Mouse (Mus musculus) kidney, embryonic 16.5 days (tissue): ENCODE measurements at regions not wholly inside any gene's neighbourhood (a gene's known extent, or its start where the extent isn't known, plus 50 kb on each side); places are given as distances from the start of the nearest gene placed in this dataset.

Experiments
- ATAC-seq: fragments of 200-750 bp; cut with Nextera tagmentation; 2 replicates; pipeline ENCODE4 v1.8.0; 2017; ENCODE audit warnings: moderate TSS enrichment; ENCODE audit not compliant: low FRiP score, low TSS enrichment
- H3K27ac ChIP-seq: fragments of 300-500 bp; sonication (generic); 2 replicates; pipeline ENCODE4 v1.5.1; 2014; ENCODE audit warnings: low read length
- H3K27me3 ChIP-seq: fragments of 300-500 bp; sonication (generic); 2 replicates; pipeline ENCODE4 v1.6.1; 2014; ENCODE audit warnings: low read length, control low read depth, mixed read lengths; ENCODE audit not compliant: insufficient read depth
- H3K36me3 ChIP-seq: fragments of 300-500 bp; sonication (generic); 2 replicates; pipeline ENCODE4 v1.6.1; 2014; ENCODE audit warnings: low read length, control low read depth, mixed read lengths; ENCODE audit not compliant: insufficient read depth
- H3K4me1 ChIP-seq: fragments of 300-500 bp; sonication (generic); 2 replicates; pipeline ENCODE4 v1.6.1; 2014; ENCODE audit warnings: low read length, control low read depth, mixed read lengths; ENCODE audit not compliant: insufficient read depth
- H3K4me2 ChIP-seq: fragments of 300-500 bp; sonication (generic); replicated peaks from 2 replicates; pipeline ENCODE4 v1.6.1; 2014; ENCODE audit warnings: low read depth, low read length
- H3K4me3 ChIP-seq: fragments of 300-500 bp; sonication (generic); 2 replicates; pipeline ENCODE4 v1.5.1; 2014; ENCODE audit warnings: mild to moderate bottlenecking, low read length
- H3K9ac ChIP-seq: fragments of 300-500 bp; sonication (generic); replicated peaks from 2 replicates; pipeline ENCODE4 v1.6.1; 2014; ENCODE audit warnings: low read length
- H3K9me3 ChIP-seq: fragments of 300-500 bp; sonication (generic); 2 replicates; pipeline ENCODE4 v1.6.1; 2016; ENCODE audit warnings: low read length, control low read depth
- WGBS: fragments of 180-500 bp; shearing (Covaris S2); extraction: QIAGEN DNeasy Blood & Tissue Kit; methylation state at CpG from one replicate; pipeline ENCODE4 v1.1.7; 2014; 5-methylcytosine and 5-hydroxymethylcytosine counted together

DNA sequence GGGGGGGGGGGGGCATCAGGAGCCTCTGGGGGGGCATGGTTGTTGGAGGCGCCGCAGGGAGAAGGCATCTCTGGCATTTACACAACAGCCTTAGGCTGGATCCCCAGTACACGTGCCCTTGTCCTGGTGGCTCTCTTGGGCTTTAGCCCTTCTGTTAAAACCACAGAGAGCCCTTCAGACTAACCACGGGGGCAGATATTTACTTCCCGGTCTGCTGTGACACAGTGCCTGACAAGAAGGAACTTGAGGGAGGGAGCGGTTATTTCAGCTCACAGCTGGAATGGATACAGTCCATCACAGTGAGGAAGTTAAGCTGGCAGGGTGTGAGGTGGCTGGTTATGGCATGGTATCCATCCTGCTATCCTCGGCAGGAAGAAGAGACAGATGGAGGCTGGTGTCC lies 71.0 kb upstream of the Gm11733 start:
- 18% methylated on average over 7 of the region's 7 CpGs for WGBS
- Histone ChIP-seq H3K4me3 (no peak overlapping the region), H3K27ac (no peak overlapping the region), H3K36me3 (no peaks in the 10 kb centered on the region), H3K9ac (no peak overlapping the region), H3K27me3 (peaks cover 62% of the 10 kb centered on the region), H3K9me3 (no peaks in the 10 kb centered on the region), H3K4me2 (no peak overlapping the region), H3K4me1 (peaks cover 18% of the 10 kb centered on the region)
- ATAC-seq: no peak

DNA sequence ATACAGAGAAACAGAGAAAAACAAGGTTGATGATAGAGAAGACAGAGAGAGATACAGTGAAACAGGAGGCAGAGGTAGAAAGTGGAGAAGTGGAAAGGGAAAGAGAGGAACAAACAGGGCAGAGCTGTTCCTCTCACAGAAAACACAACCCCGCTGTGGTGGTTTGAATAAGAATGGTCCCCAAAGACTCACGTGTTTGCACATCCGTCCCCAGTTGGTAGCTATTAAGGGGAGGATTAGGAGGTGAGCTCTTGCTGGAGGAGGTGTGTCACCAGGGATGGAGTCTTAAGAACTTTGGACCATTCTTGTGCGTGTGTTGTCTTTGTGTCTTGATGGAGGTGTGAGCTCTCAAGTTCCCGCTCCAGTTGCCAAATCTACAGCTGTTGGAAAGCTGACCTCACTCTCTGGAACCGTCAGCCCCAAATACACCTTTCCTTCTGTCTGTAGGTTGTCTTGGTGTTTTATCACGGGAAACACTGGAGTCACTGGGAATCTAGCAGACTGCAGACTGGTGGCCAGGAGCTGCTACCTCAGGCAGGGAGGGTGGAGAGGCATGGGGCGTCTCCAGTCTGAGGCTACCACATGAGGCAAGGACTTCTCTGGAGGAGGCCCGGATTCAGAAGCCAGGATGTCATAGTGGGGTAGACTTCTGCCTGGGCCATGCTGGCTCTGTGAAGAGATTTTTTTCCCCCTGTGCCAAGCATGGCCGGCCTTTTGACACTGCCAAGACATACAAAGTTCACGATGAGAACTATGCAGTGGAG lies 70.0 kb upstream of the Gm11733 start:
- Histone ChIP-seq H3K4me3 (no peak overlapping the region), H3K9ac (no peak overlapping the region), H3K4me1 (peaks cover 11% of the 10 kb centered on the region), H3K9me3 (no peaks in the 10 kb centered on the region), H3K27ac (no peak overlapping the region), H3K36me3 (no peaks in the 10 kb centered on the region), H3K4me2 (no peak overlapping the region), H3K27me3 (peaks cover 55% of the 10 kb centered on the region)
- ATAC-seq: no peak
- WGBS: 15% methylated on average over 11 of the region's 11 CpGs

DNA sequence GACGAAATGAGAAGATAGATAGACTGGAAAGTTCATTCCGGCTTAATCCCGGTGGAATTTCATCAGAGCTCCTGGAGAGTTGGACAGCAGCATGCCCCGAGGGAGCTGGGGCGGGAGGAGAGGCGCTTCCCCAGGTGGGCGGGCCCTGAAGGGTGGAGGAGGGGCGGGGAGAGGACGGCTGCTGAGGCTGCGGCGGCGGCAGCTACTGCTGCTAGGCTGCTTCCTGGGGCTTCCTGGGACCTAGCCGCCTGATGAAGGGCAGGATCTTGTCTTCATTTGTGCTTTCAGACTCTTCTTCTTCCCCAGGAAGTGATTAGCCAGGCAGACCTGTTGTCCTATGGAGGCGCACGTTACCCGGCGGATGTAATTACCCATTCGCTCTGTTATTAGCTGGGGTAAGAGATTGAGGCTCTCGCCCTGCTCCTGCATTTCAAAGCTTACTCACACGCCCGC lies 69.3 kb upstream of the Gm11733 start:
- Histone ChIP-seq H3K4me2 (peak overlapping the region; percentile 55), H3K36me3 (no peaks in the 10 kb centered on the region), H3K4me3 (peak overlapping the region; percentile 32), H3K9me3 (no peaks in the 10 kb centered on the region), H3K9ac (no peak overlapping the region), H3K4me1 (peaks cover 11% of the 10 kb centered on the region), H3K27me3 (peaks cover 48% of the 10 kb centered on the region), H3K27ac (no peak overlapping the region)
- under 1% methylated on average over 18 of the region's 21 CpGs for WGBS
- peak; percentile 42; the same call in 1 of the 2 replicates for ATAC-seq

DNA sequence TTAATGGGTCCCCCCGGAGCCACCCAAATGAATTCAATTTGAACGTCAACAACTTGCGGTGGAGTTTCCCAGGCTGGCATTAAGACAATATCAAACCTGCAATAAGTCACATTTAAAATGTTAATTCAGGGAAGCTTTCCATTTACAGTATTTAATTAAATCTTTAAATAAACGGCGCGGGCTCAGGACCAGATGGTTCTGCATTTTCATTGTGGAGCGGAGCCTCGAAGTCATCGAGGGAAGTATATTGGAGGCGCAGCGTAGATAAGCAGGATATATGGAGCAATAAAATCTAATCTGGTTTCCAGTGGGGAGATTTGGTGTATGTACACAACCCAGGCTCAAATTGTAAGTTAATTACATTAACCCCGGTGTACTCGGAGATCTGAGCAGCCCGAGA lies 68.7 kb upstream of the Gm11733 start:
- peak overlapping the region; percentile 55 for H3K4me2 ChIP-seq
- no peaks in the 10 kb centered on the region for H3K9me3 ChIP-seq
- peak overlapping the region; percentile 32; the same call in 1 of the 2 replicates for H3K4me3 ChIP-seq
- H3K27ac ChIP-seq: no peak overlapping the region
- no peak overlapping the region for H3K9ac ChIP-seq
- WGBS: 2% methylated on average over 14 of the region's 14 CpGs
- ATAC-seq: no peak
- no peaks in the 10 kb centered on the region for H3K36me3 ChIP-seq
- peaks cover 11% of the 10 kb centered on the region for H3K4me1 ChIP-seq
- H3K27me3 ChIP-seq: peaks cover 42% of the 10 kb centered on the region

DNA sequence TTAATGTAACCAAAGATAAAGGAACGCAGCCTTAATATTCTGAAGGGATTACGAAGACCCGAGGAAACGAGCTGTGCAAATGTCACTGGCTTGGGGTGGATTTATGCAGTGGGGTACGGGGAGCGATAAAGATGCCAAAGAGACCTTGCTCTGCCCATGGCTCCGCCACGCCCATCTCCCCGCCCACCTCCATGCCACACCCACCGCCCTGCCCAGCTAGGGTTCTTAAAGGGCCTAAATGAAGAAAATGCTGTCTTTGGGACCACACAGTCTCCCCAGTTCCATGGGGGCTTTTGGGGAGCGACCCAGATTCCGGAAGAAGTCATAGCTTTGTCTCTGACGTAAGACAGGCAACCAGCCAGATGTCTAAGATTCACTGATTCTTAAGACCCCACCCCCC lies 68.2 kb upstream of the Gm11733 start:
- no peak for ATAC-seq
- H3K27me3 ChIP-seq: peaks cover 42% of the 10 kb centered on the region
- H3K4me2 ChIP-seq: peak overlapping the region; percentile 27
- H3K9me3 ChIP-seq: no peaks in the 10 kb centered on the region
- no peak overlapping the region for H3K9ac ChIP-seq
- H3K27ac ChIP-seq: no peak overlapping the region
- H3K4me1 ChIP-seq: peaks cover 11% of the 10 kb centered on the region
- no peaks in the 10 kb centered on the region for H3K36me3 ChIP-seq
- no peak overlapping the region for H3K4me3 ChIP-seq
- 7% methylated on average over 13 of the region's 13 CpGs for WGBS

DNA sequence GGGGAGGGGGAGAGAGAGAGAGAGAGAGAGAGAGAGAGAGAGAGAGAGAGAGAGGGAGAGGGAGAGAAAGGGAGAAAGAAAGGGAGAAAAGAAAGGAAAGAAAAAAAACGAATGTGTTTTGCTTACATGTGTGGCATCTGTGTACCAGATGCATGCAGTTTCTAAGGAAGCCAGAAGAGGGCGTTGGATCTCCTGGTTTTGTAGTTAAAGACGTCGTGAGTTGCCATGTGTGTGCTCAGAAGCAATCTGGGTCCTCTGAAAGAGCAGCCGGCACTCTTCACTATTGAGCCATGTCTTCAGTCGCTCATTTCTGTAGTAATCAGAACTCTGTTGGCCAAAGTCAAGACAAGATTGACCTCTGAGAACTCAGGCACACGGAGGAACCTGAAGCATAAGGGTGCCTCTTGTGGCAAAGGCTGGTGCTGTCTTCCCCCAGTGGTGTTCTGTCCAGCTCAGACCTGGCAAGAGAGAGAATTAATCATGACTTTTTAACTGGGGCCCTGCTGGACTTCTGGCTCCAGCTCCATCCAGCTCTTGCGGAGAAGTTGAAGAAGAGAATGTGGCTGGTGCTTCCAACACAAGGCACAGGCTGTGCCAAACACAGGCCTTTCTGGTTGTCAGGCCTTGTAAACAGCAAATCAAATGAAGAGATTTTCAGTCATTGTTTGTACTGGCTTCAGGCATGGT lies 67.0 kb upstream of the Gm11733 start:
- 65% methylated on average over 8 of the region's 8 CpGs for WGBS
- no peak overlapping the region for H3K27ac ChIP-seq
- peaks cover 11% of the 10 kb centered on the region for H3K4me1 ChIP-seq
- no peak overlapping the region for H3K4me2 ChIP-seq
- H3K36me3 ChIP-seq: no peaks in the 10 kb centered on the region
- no peaks in the 10 kb centered on the region for H3K9me3 ChIP-seq
- no peak overlapping the region for H3K4me3 ChIP-seq
- H3K27me3 ChIP-seq: peaks cover 42% of the 10 kb centered on the region
- ATAC-seq: no peak
- H3K9ac ChIP-seq: no peak overlapping the region

DNA sequence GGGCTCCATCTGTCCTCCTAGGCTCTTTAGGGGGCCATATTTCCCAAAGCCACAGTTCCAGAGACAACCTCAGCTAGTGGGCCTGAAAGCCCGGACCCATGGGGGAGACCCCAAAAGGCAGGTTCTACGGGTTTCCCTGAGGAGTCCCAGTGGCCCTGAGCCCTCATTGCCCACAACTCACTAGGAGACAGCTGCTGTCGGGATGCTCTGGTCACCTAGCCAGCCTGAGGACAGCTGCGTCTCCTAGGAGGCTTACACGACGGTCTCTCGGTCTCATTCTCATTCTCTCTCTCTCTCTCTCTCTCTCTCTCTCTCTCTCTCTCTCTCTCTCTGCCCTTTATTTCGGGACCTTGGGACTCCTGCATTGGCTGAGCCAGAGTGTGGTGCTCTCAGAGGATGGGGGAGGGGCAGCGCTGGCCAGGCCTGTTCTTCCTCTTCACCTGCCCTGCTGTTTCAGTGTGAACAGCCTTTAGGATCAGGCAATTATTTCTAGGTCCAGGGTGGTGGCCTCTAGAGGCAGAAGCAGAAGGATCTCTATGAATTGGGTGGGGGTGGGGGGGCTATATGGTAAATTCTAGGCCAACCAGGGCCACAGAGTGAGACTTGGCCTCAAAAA lies 66.1 kb upstream of the Gm11733 start:
- no peak overlapping the region for H3K4me3 ChIP-seq

DNA sequence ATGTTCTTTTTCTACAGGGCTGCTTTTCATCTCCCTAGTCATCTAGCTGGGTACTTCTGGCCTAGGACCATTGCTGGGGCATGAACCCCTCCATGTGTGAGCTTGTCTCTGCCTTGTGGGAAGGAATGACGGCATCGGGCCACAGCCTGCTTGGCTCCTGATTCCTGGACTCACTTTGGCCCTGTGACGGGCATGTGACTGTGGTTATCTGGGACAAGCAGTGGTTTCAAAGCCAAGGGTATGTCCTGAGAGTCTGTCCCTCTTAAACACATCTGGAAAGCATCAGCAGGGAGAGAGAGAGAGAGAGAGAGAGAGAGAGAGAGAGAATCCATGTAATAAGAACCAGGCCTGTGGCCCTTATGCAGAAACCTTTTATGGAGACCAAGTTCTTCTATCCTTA lies 65.2 kb upstream of the Gm11733 start:
- no peaks in the 10 kb centered on the region for H3K36me3 ChIP-seq
- no peaks in the 10 kb centered on the region for H3K9me3 ChIP-seq
- WGBS: 77% methylated on average over 3 of the region's 3 CpGs
- no peak overlapping the region for H3K4me2 ChIP-seq
- H3K4me3 ChIP-seq: no peak overlapping the region
- H3K27me3 ChIP-seq: peaks cover 28% of the 10 kb centered on the region
- H3K9ac ChIP-seq: no peak overlapping the region
- no peak for ATAC-seq
- H3K27ac ChIP-seq: no peak overlapping the region
- peaks cover 11% of the 10 kb centered on the region for H3K4me1 ChIP-seq

More for the DNA sequence above, 66.1 kb upstream of the Gm11733 start:
- Histone ChIP-seq H3K27me3 (peaks cover 35% of the 10 kb centered on the region), H3K4me2 (no peak overlapping the region), H3K4me1 (peaks cover 11% of the 10 kb centered on the region), H3K9ac (no peak overlapping the region), H3K9me3 (no peaks in the 10 kb centered on the region), H3K36me3 (no peaks in the 10 kb centered on the region), H3K27ac (no peak overlapping the region)
- no peak for ATAC-seq
- 66% methylated on average over 9 of the region's 9 CpGs for WGBS

DNA sequence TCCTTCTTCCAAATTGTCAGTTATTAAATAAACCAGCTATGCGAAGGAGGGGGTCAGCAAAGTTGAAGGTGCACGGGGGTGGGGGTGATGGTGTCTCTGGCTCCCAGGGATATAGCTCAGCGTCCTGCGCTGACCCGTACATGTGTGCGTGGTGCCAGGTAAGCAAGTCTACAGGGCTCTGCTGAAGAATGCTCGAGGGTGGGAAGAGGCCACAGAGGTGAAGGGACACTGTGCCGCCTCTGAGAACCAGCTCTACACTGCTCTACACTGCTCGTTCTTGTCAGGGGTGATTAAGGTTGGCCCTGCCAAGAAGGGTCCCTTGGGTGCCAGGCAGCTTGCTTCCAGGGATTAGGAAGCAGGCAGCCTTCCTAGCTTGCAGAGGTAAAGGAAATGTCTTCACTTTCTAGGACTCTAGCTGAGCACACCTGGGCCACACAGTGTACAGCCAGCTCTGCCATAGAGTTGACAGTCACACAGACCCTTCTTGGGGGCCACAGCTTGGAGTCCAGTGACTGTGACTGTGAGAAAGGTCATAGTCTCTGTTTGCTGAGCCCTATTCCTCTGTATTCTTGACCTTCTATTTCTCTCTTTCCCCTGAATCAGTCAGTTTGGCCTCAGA lies 64.7 kb upstream of the Gm11733 start:
- peaks cover 23% of the 10 kb centered on the region for H3K27me3 ChIP-seq
- H3K9ac ChIP-seq: no peak overlapping the region
- no peak overlapping the region for H3K27ac ChIP-seq
- no peak for ATAC-seq
- no peak overlapping the region for H3K4me2 ChIP-seq
- no peaks in the 10 kb centered on the region for H3K9me3 ChIP-seq
- no peaks in the 10 kb centered on the region for H3K36me3 ChIP-seq
- H3K4me1 ChIP-seq: peaks cover 11% of the 10 kb centered on the region
- H3K4me3 ChIP-seq: no peak overlapping the region
- 82% methylated on average over 9 of the region's 9 CpGs for WGBS
